Mouse (Mus musculus): ENCODE measurements around the gene Slc2a5. TPM values are rescaled to one million over a fixed set of nuclear protein-coding genes. Genes with fewer than 3 reads are reported as not detected.

Slc2a5 gene
- polyA plus RNA-seq, 1 experiment from 2014 or later: 0.74 TPM

DNA sequence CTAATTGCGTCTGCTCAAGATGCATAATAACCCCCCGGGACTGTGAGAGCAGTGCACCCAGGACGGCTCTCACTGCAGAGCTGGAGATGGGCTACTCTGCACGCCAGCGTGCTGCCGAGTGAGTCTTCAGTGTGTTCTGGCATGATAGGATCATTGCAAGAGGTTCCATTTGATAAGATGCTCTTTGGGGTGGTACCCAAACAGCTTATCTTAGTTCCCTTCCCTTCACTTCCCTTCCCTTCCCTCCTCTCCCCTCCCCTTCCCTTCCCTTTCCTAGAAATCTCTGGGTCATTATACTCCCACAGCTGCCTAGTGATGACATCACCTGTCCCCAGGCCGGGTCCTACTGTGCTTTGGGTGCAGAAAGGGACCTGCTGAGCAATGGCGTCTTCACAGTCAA, 53.0 kb downstream of the Slc2a5 start:
- Histone ChIP-seq H3K27me3 (no peaks in the 10 kb centered on the region), H3K4me2 (no peak overlapping the region), H3K36me3 (no peaks in the 10 kb centered on the region), H3K4me3 (no peak overlapping the region), H3K9ac (no peak overlapping the region), H3K4me1 (replicated peaks) (0 out of 2 replicates have a peak, but pooled peaks cover 3% of the 10 kb centered on the region), H3K27ac (no peak overlapping the region), H3K9me3 (replicated peaks) (no peaks in the 10 kb centered on the region)
- 57% methylated on average over 8 of the region's 8 CpGs for WGBS
- no peak for ATAC-seq (replicated peaks; ENCODE audit: insufficient number of reproducible peaks, insufficient read depth, low FRiP score, low read depth)

DNA sequence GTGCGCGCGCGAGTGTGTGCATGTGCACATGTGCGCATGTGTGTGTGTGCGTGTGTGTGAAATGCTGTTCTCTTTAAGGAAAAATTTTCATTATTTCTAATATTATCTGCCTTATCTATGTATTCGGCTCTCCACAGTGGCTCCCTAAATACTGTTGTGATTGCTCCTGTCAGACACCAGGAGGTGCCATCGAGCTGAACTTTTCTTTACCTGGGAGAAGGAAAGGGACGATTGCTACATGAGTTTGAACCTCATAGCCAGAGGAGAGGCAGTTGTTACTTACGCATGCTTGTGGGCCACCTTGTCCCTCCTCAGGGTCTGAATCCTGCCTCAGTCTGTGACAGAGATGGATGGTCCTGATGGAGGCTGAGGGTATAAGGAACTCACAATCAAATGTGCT, 54.2 kb downstream of the Slc2a5 start:
- Histone ChIP-seq H3K4me1 (replicated peaks) (0 out of 2 replicates have a peak, but pooled peaks cover 3% of the 10 kb centered on the region), H3K36me3 (no peaks in the 10 kb centered on the region), H3K27ac (no peak overlapping the region), H3K27me3 (no peaks in the 10 kb centered on the region), H3K4me3 (no peak overlapping the region), H3K9me3 (replicated peaks) (no peaks in the 10 kb centered on the region), H3K4me2 (no peak overlapping the region), H3K9ac (no peak overlapping the region)
- ATAC-seq (replicated peaks; ENCODE audit: insufficient number of reproducible peaks, insufficient read depth, low FRiP score, low read depth): no peak
- WGBS: 52% methylated on average over 10 of the region's 10 CpGs

DNA sequence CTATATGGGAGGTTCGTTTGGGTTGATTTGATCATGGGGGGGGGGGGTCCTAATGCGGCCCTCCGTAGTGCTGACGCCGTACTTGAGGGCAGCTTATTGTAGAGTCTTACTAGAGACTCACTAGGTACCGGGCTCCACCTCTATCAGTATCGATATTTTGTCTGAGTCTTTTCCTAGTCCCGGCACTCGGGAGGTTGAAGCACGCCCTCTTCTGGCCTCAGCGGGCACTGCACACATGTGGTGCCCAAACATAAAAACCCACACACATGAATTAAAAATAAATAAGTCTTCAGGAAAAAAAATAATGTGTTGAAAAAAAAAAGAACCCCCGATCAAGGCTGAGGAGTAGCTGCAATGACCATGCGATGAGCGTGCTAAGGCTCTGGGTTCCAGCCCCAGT, 54.9 kb downstream of the Slc2a5 start:
- H3K9ac ChIP-seq: no peak overlapping the region
- WGBS: 91% methylated on average over 14 of the region's 14 CpGs
- H3K4me2 ChIP-seq: no peak overlapping the region
- no peaks in the 10 kb centered on the region for H3K27me3 ChIP-seq
- 0 out of 2 replicates have a peak, but pooled peaks cover 3% of the 10 kb centered on the region for H3K4me1 ChIP-seq (replicated peaks)
- ATAC-seq (replicated peaks; ENCODE audit: insufficient number of reproducible peaks, insufficient read depth, low FRiP score, low read depth): no peak
- H3K36me3 ChIP-seq: no peaks in the 10 kb centered on the region
- H3K27ac ChIP-seq: no peak overlapping the region
- no peaks in the 10 kb centered on the region for H3K9me3 ChIP-seq (replicated peaks)
- no peak overlapping the region for H3K4me3 ChIP-seq

DNA sequence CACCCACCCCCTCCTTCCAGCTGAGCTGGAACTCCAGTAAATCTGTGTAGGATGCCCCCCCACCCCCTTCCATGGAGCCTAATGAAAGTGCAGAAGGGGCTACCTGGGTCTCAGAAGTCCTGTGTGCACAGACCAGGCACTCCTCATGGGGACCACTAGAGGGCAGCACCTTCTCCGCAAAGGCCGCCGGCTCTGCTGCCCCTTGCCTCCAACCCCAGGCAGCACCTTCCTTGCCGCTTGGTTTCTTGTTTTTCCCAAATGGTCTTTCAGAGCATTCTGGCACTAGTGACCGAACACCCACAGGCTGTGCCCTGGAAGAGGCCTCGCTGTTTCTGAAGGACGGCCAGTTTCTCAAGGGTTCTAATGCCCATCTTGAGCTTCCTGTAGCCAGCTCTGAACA, 57.5 kb downstream of the Slc2a5 start:
- Histone ChIP-seq H3K4me2 (peak overlapping the region; percentile 21; the same call in 1 of the 2 replicates), H3K4me3 (no peak overlapping the region), H3K9ac (no peak overlapping the region), H3K4me1 (replicated peaks) (0 out of 2 replicates have a peak, but pooled peaks cover 3% of the 10 kb centered on the region), H3K9me3 (replicated peaks) (no peaks in the 10 kb centered on the region), H3K27me3 (no peaks in the 10 kb centered on the region), H3K36me3 (no peaks in the 10 kb centered on the region), H3K27ac (no peak overlapping the region)
- no peak for ATAC-seq (replicated peaks; ENCODE audit: insufficient number of reproducible peaks, insufficient read depth, low FRiP score, low read depth)
- WGBS: 4% methylated on average over 7 of the region's 7 CpGs

DNA sequence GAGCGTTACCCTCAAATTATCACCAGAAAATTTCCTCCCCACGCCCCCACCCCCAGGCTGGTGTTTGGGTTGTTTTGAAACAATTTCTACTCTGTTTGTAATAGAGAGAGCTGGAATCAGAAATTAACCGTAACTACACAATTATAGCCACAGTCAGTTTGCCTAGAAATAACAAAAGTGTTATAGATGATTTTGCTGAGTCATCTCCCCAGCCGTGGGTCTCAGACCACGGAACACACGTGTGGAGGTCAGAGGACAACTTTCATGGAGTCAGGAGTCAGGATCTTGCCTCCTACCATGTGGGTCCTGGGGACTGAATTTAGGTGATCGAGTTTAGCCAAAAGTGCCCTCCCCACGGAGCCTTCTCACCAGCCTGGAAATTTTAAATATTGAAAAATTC, 58.0 kb downstream of the Slc2a5 start:
- H3K9ac ChIP-seq: no peak overlapping the region
- H3K4me1 ChIP-seq (replicated peaks): 0 out of 2 replicates have a peak, but pooled peaks cover 3% of the 10 kb centered on the region
- H3K27ac ChIP-seq: no peak overlapping the region
- H3K4me3 ChIP-seq: no peak overlapping the region
- 66% methylated on average over 8 of the region's 8 CpGs for WGBS
- H3K4me2 ChIP-seq: no peak overlapping the region
- no peaks in the 10 kb centered on the region for H3K36me3 ChIP-seq
- no peaks in the 10 kb centered on the region for H3K27me3 ChIP-seq
- H3K9me3 ChIP-seq (replicated peaks): no peaks in the 10 kb centered on the region
- ATAC-seq (replicated peaks; ENCODE audit: insufficient number of reproducible peaks, insufficient read depth, low FRiP score, low read depth): no peak

DNA sequence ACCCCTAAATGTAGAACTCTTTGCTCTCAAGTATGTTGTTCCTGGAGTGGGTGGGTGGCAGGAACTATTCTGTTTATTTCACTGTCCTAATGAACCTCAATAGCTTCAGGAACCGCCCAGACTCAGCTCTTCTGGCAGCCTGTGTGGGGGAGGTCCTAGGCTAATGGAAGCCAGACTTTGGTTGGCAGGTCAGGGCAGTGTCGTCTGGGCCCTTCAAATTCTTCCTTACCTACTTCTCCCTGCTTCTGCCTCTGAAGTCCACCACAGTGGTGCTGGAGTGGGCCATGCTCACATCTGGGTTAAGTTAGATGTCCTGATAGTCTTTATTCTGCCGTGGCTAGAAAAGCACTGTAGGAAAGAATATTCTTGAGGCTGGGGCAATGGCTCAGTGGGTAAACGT, 59.0 kb downstream of the Slc2a5 start:
- Histone ChIP-seq H3K4me3 (no peak overlapping the region), H3K27ac (no peak overlapping the region), H3K9ac (no peak overlapping the region), H3K36me3 (no peaks in the 10 kb centered on the region), H3K27me3 (no peaks in the 10 kb centered on the region), H3K4me1 (replicated peaks) (0 out of 2 replicates have a peak, but pooled peaks cover 3% of the 10 kb centered on the region), H3K4me2 (no peak overlapping the region), H3K9me3 (replicated peaks) (no peaks in the 10 kb centered on the region)
- no peak for ATAC-seq (replicated peaks; ENCODE audit: insufficient number of reproducible peaks, insufficient read depth, low FRiP score, low read depth)
- 52% methylated on average over 4 of the region's 4 CpGs for WGBS

DNA sequence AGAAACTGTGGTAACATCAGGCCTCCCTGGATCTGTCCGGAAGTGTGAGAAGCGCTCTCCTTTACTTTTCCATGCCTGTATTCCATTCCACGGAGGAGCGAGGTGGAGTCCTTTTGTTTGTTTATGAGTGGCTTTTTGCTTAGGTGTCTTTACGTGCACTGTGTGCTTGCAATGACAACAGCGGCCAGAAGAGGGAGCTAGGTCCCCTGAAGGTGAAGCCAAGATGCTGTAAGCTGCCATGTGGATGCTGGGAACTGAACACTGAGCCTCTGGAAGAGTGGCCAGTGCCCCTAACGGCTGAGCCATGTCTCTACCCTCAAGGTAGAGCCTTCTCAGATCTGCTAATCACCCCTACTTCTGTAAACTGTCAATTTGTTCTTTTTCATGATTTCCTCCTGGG, 62.2 kb downstream of the Slc2a5 start:
- no peaks in the 10 kb centered on the region for H3K9me3 ChIP-seq (replicated peaks)
- H3K4me3 ChIP-seq: no peak overlapping the region
- no peak overlapping the region for H3K27ac ChIP-seq
- no peaks in the 10 kb centered on the region for H3K27me3 ChIP-seq
- 84% methylated on average over 7 of the region's 7 CpGs for WGBS
- H3K36me3 ChIP-seq: no peaks in the 10 kb centered on the region
- H3K4me1 ChIP-seq (replicated peaks): 0 out of 2 replicates have a peak, but pooled peaks cover 3% of the 10 kb centered on the region
- no peak overlapping the region for H3K9ac ChIP-seq
- ATAC-seq (replicated peaks; ENCODE audit: insufficient number of reproducible peaks, insufficient read depth, low FRiP score, low read depth): no peak
- no peak overlapping the region for H3K4me2 ChIP-seq

DNA sequence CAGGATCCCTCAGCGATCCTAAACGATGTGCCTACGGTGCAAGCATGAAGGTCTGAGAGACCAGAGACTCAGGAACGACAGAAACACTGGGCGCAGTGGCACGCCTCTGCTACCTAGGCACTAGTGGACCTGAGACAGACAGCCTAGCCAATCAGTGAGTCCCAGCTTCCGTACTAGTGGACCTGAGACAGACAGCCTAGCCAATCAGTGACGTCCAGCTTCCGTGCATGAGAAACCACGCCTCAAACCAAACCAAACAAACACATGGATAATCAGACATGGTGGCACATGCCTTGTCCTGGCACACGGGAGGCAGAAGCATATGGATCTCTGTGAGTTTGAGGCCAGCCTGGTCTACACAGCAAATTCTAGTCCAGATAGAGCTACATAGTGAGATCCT, 69.2 kb downstream of the Slc2a5 start:
- H3K9me3 ChIP-seq (replicated peaks): no peaks in the 10 kb centered on the region
- H3K4me2 ChIP-seq: no peak overlapping the region
- H3K36me3 ChIP-seq: no peaks in the 10 kb centered on the region
- H3K9ac ChIP-seq: no peak overlapping the region
- no peaks in the 10 kb centered on the region for H3K27me3 ChIP-seq
- no peak overlapping the region for H3K4me3 ChIP-seq
- no peak for ATAC-seq (replicated peaks; ENCODE audit: insufficient number of reproducible peaks, insufficient read depth, low FRiP score, low read depth)
- WGBS: 52% methylated on average over 11 of the region's 11 CpGs
- H3K4me1 ChIP-seq (replicated peaks): no peaks in the 10 kb centered on the region
- no peak overlapping the region for H3K27ac ChIP-seq

DNA sequence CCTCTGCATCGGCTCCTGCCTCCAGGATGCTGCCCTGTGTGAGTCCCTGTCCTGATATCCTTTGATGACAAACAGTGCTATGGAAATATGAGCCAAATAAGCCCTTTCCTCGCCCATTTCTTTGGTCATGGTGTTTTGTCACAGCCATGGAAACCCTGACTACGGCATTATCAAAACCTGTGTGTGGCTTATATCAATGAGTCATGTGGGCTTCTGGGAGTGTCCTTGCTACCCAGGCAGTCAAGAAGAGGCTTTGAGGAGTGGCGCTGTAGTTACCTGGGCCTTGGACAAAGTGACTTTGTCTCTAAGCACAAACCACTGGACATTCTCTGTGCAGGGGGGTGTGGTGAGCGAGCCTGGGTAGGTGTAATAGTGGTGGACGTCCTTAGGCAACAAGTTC, 73.1 kb downstream of the Slc2a5 start:
- no peaks in the 10 kb centered on the region for H3K4me1 ChIP-seq (replicated peaks)
- H3K36me3 ChIP-seq: no peaks in the 10 kb centered on the region
- H3K27ac ChIP-seq: no peak overlapping the region
- H3K9me3 ChIP-seq (replicated peaks): no peaks in the 10 kb centered on the region
- no peaks in the 10 kb centered on the region for H3K27me3 ChIP-seq
- no peak overlapping the region for H3K9ac ChIP-seq
- H3K4me3 ChIP-seq: no peak overlapping the region
- 71% methylated on average over 6 of the region's 6 CpGs for WGBS
- no peak for ATAC-seq (replicated peaks; ENCODE audit: insufficient number of reproducible peaks, insufficient read depth, low FRiP score, low read depth)
- H3K4me2 ChIP-seq: no peak overlapping the region

Other genes starting within 250 kb of the Slc2a5 start
- 10.2 and 12.5 TPM in 2 replicates for gene Spsb1, start 164.2 kb upstream of the Slc2a5 start, polyA plus RNA-seq (2015; fragmentation: Nextera tagmentation; extraction: Ambion mirVana)
- gene H6pd, start 110.3 kb upstream of the Slc2a5 start, polyA plus RNA-seq (2015; fragmentation: Nextera tagmentation; extraction: Ambion mirVana): 10.2 and 16.0 TPM in 2 replicates
- 3.1 TPM in 2 replicates for gene Gpr157, start 31.9 kb upstream of the Slc2a5 start, polyA plus RNA-seq (2015; fragmentation: Nextera tagmentation; extraction: Ambion mirVana)
- not detected in 2 replicates for gene Slc2a7, start 29.7 kb downstream of the Slc2a5 start, polyA plus RNA-seq (2015; fragmentation: Nextera tagmentation; extraction: Ambion mirVana)
- gene Car6, start 82.0 kb downstream of the Slc2a5 start, polyA plus RNA-seq (2015; fragmentation: Nextera tagmentation; extraction: Ambion mirVana): not detected in 2 replicates
- gene Eno1, start 117.4 kb downstream of the Slc2a5 start, polyA plus RNA-seq (2015; fragmentation: Nextera tagmentation; extraction: Ambion mirVana): 1,686 and 1,690 TPM in 2 replicates
- gene Rere, start 162.4 kb downstream of the Slc2a5 start, polyA plus RNA-seq (2015; fragmentation: Nextera tagmentation; extraction: Ambion mirVana): 17.6 and 26.1 TPM in 2 replicates

All from heart, embryonic 15.5 days (tissue).